Mouse (Mus musculus) spleen, adult 10 weeks (tissue): ENCODE results near the gene Bcl2l2. TPM values are rescaled to one million over a fixed set of nuclear protein-coding genes. Genes with fewer than 3 reads are reported as not detected.

Source experiments
- polyA plus RNA-seq: library from polyadenylated mRNA; stranded (reverse); fragments of 350-450 nt; fragmentation: Illumina TruSeq; extraction: RNeasy Lipid Tissue Mini Kit (QIAGEN cat#74804); gene quantifications from one replicate; pipeline ENCODE4 v1.2.3, GENCODE M21; 2015; ENCODE audit warnings: low replicate concordance; ENCODE audit not compliant: insufficient read depth

Gene Bcl2l2
- polyA plus RNA-seq: 16.2 TPM

DNA sequence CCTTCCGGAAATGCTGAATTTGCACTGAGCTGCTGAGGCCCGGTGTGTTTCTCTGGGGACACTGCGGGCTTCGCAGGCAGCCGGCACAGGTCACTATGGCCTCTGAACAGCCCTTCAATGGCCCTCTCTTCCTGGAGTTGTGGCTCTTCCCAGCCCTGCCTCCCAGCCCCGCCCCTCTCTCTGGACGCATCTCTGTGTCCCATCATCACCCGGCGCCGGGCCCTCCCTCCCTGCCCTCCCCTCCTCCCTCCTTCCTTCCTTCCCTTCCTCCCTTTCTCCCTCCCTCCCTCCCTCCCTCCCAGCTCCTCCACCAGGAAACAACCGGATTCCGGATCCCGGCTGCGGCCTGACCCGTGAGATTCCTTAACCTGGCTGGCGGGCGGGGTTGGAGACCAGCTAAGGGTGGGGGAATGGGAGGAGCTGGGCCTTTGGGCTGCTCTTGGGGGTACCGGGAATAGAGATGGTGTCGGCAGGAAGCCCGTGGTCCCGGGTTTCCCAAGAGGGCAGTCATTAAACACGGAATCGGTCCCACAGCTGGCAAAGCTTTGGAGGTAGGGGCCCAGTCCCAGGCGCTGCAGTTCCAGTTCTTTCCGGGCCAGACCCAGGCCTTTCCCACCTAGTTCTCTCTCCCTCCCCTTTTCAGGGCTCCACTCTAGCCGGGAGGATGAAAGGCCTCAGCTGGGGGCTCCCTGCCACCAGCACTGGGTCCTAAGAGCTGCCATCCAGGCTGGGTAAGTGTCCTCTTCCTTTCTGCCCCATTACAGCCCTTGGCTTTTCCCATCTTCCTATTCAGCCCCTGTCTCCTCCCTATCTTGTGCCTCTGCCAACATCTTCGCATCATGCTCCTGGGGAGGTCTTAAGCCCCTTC is at the start of gene Bcl2l2, which contains the start of gene Gm20521:
Gene Bcl2l2 (plus strand): TSS at position 224 of the 868 bp plus-strand sequence.
Gene Gm20521 (plus strand): TSS at position 288 of the 868 bp plus-strand sequence.

DNA sequence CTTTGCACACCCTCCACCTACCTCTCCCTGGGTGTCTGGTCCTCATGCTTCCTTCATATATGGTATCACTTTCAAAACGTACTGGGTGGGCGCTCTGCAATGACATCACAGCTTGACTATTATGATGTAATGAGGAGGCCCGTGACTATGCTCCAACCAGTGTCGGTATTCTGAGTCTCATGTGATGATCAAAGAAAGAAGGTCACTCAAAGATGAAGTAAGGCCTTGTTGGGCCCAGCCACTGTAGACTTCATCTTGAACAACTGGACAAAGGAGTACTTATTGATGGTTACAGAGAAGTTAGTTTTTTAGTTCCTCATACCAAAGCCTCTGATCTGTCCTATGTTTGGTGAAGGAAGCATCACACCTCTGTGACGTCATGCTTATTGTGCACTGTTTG is 12.3 kb upstream of the Bcl2l2 start, which contains the start of gene Homez:
Gene Homez (minus strand): TSS at position 101 of the 400 bp plus-strand sequence.

DNA sequence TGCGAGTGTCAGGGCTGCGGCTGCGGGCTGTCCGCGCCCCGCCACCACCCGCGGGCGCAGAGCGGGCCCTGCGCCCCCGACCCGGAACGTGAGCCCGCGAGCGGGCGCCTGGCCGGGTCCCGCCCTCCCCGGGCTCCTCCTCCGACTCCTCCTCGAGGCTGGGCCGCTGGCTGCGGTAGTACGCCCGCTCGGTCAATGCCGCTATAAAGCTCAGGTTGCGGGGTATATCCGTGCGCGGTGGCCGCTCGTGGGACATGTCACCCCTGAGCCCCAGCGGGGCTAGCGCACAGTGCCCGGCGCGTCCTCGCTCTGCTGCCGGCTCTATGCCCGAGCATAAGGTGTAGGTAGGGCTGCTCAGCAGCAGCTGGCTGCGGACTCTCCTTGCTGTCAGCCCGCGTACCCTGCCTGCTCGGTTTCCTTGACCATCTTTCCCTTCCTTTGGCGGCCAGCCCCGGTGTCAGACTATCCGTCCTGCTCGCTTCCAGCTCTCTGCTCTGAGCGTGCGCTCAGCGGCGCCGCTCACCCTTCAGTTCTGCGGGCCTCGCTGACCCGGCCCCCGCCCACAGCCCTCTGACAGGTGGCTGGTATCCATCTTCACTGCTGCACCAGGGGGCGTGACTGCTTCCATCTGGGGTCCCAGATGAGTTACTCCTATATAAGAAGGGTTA is 6.0 kb upstream of the Bcl2l2 start, which contains the start of gene Ppp1r3e:
Gene Ppp1r3e (minus strand): TSS at position 503 of the 668 bp plus-strand sequence.

DNA sequence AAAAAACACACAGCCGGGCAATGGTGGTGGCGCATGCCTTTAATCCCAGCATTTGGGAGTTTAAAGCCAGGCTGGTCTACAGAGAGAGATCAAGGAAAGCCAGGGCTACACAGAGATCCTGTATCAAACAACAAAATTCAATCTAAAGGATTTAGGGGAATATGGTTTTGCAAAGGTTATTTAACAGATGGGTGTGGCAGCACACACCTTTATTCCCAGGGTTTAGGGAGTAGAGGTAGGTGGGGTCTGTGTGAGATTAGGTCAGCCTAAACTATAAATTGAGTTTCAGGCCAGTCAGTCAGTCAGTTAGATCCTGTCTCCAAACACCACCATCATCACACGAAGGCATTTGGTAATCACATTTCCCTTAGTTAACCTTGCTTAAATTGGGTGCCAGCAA is 9.0 kb downstream of the Bcl2l2 start, which contains the start of gene Pabpn1:
Gene Pabpn1 (plus strand): TSS at position 301 of the 400 bp plus-strand sequence.

DNA sequence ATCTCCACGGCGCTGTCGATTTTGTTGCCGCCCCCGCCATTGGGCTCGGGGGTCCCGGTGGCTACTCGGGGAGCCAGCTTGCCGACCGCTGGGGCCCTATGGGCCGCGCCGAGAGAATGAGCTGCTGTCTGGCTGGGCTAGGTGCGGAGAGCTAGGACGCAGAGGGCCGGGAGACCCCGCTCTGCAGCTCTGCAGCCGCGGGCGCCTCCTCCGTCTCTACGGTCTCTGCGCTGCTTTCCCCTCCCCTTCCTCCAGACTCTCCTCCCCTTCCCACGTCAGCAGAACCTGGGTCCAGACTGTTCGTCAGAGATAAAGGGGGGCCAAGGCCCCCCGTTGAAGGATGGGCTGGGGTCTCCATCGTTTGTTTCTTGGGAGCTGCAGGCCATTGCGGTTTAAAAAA is 29.7 kb downstream of the Bcl2l2 start, which contains the start of gene Slc22a17:
Gene Slc22a17 (minus strand): TSS at position 247 of the 400 bp plus-strand sequence.

DNA sequence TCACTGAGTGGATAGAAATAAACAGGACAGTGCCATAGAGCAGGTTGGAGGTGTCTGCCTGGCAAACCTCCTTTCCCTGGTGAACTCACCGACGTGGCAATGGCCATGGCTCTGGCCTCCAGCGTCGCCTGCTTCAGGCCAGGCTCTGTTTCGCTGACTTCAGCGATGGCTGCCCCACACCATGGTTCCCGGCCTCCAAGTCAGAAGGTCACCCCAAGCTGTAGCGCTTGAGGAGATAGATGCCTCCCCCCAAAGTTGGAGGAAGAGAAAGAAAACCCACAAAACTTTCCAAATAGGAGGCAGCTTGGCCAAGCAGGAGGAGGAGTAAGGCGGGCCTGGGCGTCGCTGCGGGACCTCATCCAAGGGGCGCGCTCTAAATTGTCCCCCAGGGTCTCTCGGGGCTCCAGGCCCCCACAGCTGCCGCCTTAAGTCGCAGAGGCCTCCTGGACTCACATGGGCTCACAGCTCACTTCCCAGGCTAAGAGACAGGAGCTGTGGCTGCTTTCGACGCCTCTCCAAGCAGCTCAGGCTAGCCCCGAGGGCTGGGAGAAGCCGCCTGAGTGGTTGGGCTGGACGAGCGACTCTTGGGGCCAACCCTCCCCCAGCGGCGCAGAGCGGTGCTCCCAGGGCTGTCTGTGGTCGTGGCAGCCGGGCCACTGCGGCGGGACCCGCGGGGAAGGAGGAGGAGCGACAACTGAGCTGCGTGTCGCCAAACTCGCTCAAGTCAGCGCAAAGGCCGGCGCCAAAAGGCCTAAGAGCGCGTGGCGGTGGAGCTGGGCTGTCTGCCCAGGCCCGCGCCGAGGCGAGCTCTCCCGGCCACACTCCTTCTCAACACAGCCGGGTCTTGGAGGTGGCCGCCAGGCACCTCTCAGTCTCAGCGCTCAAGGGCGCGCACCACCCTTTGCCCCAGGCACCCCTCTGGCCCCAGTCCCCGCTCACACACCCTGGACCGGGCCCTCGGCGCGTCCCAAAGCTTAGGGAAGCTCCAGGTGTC is 42.5 kb downstream of the Bcl2l2 start, which contains the start of gene Efs:
Gene Efs (minus strand): TSS at position 778 of the 994 bp plus-strand sequence.

DNA sequence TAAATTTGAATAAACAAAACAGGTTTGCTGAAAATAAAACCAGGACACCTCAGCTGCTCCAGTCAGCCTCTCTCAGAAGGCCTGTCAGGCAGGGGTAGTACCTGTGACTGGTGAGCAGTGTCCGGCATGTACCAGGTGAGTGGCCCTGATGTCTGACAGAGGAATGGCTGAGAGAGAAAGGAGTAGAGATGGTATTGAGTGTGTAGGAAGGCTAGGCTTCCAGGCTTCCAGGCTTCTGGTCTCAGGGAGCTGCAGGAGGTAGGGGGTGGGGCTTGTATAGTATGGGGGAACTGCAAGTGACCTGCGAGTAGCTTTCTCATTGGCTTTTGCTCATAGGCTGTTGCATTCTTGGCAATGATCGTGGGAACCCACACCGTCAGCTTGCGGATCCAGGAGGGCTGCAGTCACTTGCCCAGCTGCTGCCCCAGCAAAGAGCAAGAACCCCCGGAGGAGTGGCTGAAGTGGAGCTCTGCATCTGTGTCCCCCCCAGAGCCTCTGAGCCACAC is 49.5 kb downstream of the Bcl2l2 start, which contains the start of gene Il25:
Gene Il25 (plus strand): TSS at position 51 of the 506 bp plus-strand sequence.

DNA sequence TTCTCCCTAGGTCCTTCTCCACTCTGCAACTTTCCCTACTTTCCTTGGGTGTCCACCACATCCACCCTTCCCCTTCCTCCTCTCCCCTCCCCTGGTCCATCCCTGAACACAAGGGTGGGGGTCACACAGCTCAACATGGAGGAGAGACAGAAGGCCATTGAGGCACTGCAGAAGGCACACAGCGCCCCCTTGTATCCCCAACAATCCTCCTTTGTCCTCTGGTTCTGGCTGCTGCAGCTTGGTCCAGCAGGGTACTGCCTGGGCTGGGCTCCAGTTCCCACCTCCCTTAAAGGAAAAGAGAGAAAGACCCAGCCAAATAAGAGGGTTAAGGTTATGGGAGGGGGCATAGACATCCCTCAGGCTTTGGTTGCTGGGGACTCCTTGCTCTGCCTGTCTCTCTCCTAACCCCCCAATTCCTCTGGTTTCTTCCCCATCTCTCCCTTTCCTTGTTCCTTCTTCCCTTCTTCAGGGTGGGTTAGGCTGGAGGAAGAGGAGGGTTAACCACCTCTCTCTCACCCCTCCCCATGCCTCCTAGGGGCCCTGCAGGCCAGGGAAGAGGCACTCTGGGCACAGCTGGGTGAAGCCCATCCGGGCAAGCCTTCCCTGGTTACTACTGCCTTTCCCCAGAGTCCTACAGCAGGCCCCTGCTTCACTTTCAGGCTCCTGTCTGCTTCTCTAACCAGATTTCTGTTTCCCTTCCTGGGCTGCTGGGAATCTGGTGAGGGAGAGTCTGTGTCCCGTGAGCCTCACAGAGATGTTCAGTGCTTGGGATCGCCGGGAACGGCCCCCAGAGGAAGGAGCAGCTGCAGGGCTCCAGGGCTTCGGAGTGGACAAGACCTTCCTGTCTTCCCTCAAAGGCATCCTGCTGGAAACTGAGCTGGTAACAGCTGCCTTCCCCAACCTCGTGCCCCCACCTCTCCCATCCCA is 53.0 kb downstream of the Bcl2l2 start, which contains the start of gene Cmtm5:
Gene Cmtm5 (plus strand): TSS at position 358 of the 927 bp plus-strand sequence.

Other genes with a start within 250 kb of the Bcl2l2 start
- not detected for gene Gm17606, start 242.4 kb upstream of the Bcl2l2 start, polyA plus RNA-seq
- gene Cdh24, start 242.0 kb upstream of the Bcl2l2 start, polyA plus RNA-seq: 1.2 TPM
- 39.1 TPM for gene 1700123O20Rik, start 197.2 kb upstream of the Bcl2l2 start, polyA plus RNA-seq
- gene Acin1, start 196.4 kb upstream of the Bcl2l2 start, polyA plus RNA-seq: 429 TPM
- gene Gm29776, start 184.5 kb upstream of the Bcl2l2 start, polyA plus RNA-seq: not detected
- gene Cebpe, start 171.2 kb upstream of the Bcl2l2 start, polyA plus RNA-seq: not detected
- 6.3 TPM for gene Slc7a8, start 101.4 kb upstream of the Bcl2l2 start, polyA plus RNA-seq
- gene Rnf212b, start 69.2 kb upstream of the Bcl2l2 start, polyA plus RNA-seq: not detected
- gene Homez, start 12.4 kb upstream of the Bcl2l2 start, polyA plus RNA-seq: 5.4 TPM
- gene Ppp1r3e, start 5.8 kb upstream of the Bcl2l2 start, polyA plus RNA-seq: 10.9 TPM
- not detected for gene Gm20521, start 64 bp downstream of the Bcl2l2 start, polyA plus RNA-seq
- 254 TPM for gene Pabpn1, start 9.1 kb downstream of the Bcl2l2 start, polyA plus RNA-seq
- gene Slc22a17, start 29.8 kb downstream of the Bcl2l2 start, polyA plus RNA-seq: 2.9 TPM
- gene Efs, start 42.7 kb downstream of the Bcl2l2 start, polyA plus RNA-seq: 0.65 TPM
- gene Il25, start 49.3 kb downstream of the Bcl2l2 start, polyA plus RNA-seq: not detected
- gene Cmtm5, start 52.9 kb downstream of the Bcl2l2 start, polyA plus RNA-seq: not detected
- not detected for gene Myh6, start 83.5 kb downstream of the Bcl2l2 start, polyA plus RNA-seq
- gene Gm17428, start 93.6 kb downstream of the Bcl2l2 start, polyA plus RNA-seq: not detected
- gene Myh7, start 111.2 kb downstream of the Bcl2l2 start, polyA plus RNA-seq: not detected
- gene Ngdn, start 132.1 kb downstream of the Bcl2l2 start, polyA plus RNA-seq: 57.4 TPM
- gene Zfhx2, start 208.9 kb downstream of the Bcl2l2 start, polyA plus RNA-seq: 2.8 TPM
- gene Thtpa, start 211.4 kb downstream of the Bcl2l2 start, polyA plus RNA-seq: 10.9 TPM
- 75.5 TPM for gene Ap1g2, start 223.2 kb downstream of the Bcl2l2 start, polyA plus RNA-seq
- 0.19 TPM for gene Jph4, start 233.6 kb downstream of the Bcl2l2 start, polyA plus RNA-seq